Mouse (Mus musculus) liver, embryonic 13.5 days (tissue): Measurements from ENCODE around the gene Zmynd11. TPM values are rescaled to one million over a fixed set of nuclear protein-coding genes. Genes with fewer than 3 reads are reported as not detected.
A peak's percentile ranks its signal among the peaks of the same experiment; 100 is the strongest.

Source experiments
- ATAC-seq: fragments of 200-750 bp; cut with Nextera tagmentation; 2 replicates; pipeline ENCODE4 v1.8.0; 2017; ENCODE audit warnings: low read depth, mild to moderate bottlenecking, moderate number of reproducible peaks, moderate library complexity
- DNase-seq: peaks from one replicate; pipeline ENCODE4 v3.0.0; 2022
- H3K27ac ChIP-seq: fragments of 300-500 bp; sonication (generic); 2 replicates; pipeline ENCODE4 v1.5.1; 2015; ENCODE audit warnings: moderate library complexity, mild to moderate bottlenecking, inconsistent platforms
- H3K27me3 ChIP-seq: fragments of 300-500 bp; sonication (generic); 2 replicates; pipeline ENCODE4 v1.6.1; 2015; ENCODE audit warnings: mild to moderate bottlenecking, inconsistent platforms
- H3K36me3 ChIP-seq: fragments of 300-500 bp; sonication (generic); 2 replicates; pipeline ENCODE4 v1.6.1; 2015; ENCODE audit warnings: mild to moderate bottlenecking, inconsistent platforms
- H3K4me1 ChIP-seq: fragments of 300-500 bp; sonication (generic); replicated peaks from 2 replicates; pipeline ENCODE4 v1.6.1; 2015; ENCODE audit warnings: inconsistent platforms
- H3K4me2 ChIP-seq: fragments of 300-500 bp; sonication (generic); 2 replicates; pipeline ENCODE4 v1.6.1; 2015; ENCODE audit warnings: inconsistent platforms, mild to moderate bottlenecking, moderate library complexity
- H3K4me3 ChIP-seq: fragments of 300-500 bp; sonication (generic); replicated peaks from 2 replicates; pipeline ENCODE4 v1.5.1; 2015; ENCODE audit warnings: mild to moderate bottlenecking, inconsistent platforms
- H3K9ac ChIP-seq: fragments of 300-500 bp; sonication (generic); 2 replicates; pipeline ENCODE4 v1.6.1; 2015; ENCODE audit warnings: mild to moderate bottlenecking, inconsistent platforms
- H3K9me3 ChIP-seq: fragments of 300-500 bp; sonication (generic); replicated peaks from 2 replicates; pipeline ENCODE4 v1.6.1; 2016; ENCODE audit warnings: inconsistent platforms
- WGBS: fragments of 180-500 bp; shearing (Covaris S2); methylation state at CpG from one replicate; pipeline ENCODE4 v1.1.7; 2015; ENCODE audit not compliant: insufficient replicate concordance; 5-methylcytosine and 5-hydroxymethylcytosine counted together
- polyA plus RNA-seq: library from polyadenylated mRNA; unstranded; fragments of >200 nt; fragmentation: Nextera tagmentation; extraction: Ambion mirVana; gene quantifications from 2 replicates; pipeline ENCODE4 v1.2.1, GENCODE M21; 2015

Gene Zmynd11
- 25.9 and 33.0 TPM in 2 replicates for polyA plus RNA-seq

- H3K9ac ChIP-seq = peak within 1 kb of the TSS; percentile 96
- peaks cover 20% of the 10 kb centered on the region; the same call in 1 of the 2 replicates for H3K27me3 ChIP-seq
- DNase-seq = peak; percentile 21
- ATAC-seq = peak; percentile 59
- no peaks in the 10 kb centered on the region for H3K36me3 ChIP-seq
- H3K4me1 ChIP-seq = peaks cover 40% of the 10 kb centered on the region
- under 1% methylated on average over 83 of the region's 98 CpGs for WGBS
- peak within 1 kb of the TSS; percentile 89 for H3K4me3 ChIP-seq
- peak within 1 kb of the TSS; percentile 91 for H3K4me2 ChIP-seq
- H3K9me3 ChIP-seq = no peaks in the 10 kb centered on the region
- H3K27ac ChIP-seq = peak within 1 kb of the TSS; percentile 87
These were observed at the start of gene Zmynd11 for GRCm38 (mm10) chr13:9764646-9765536. Gene Zmynd11 (minus strand): TSS chr13:9765330.

GRCm38 (mm10) chr13:9795889-9796631, 30.9 kb upstream of the Zmynd11 start:
- no peak overlapping the region for H3K27ac ChIP-seq
- no peaks in the 10 kb centered on the region for H3K9me3 ChIP-seq
- H3K4me3 ChIP-seq = no peak overlapping the region
- ATAC-seq (no peak), DNase-seq (no peak)
- WGBS = 18% methylated on average over 12 of the region's 12 CpGs
- no peak overlapping the region for H3K9ac ChIP-seq
- H3K4me2 ChIP-seq = no peak overlapping the region
- H3K36me3 ChIP-seq = no peaks in the 10 kb centered on the region
- H3K4me1 ChIP-seq = no peaks in the 10 kb centered on the region
- peaks cover 10% of the 10 kb centered on the region for H3K27me3 ChIP-seq

- Histone ChIP-seq H3K4me2 (no peak overlapping the region), H3K4me3 (no peak overlapping the region), H3K27ac (no peak overlapping the region), H3K27me3 (no peaks in the 10 kb centered on the region), H3K4me1 (no peaks in the 10 kb centered on the region), H3K9me3 (no peaks in the 10 kb centered on the region), H3K9ac (no peak overlapping the region), H3K36me3 (no peaks in the 10 kb centered on the region)
- 47% methylated on average over 3 of the region's 3 CpGs for WGBS
- no peak for ATAC-seq
- no peak for DNase-seq
These were observed 20.9 kb upstream of the Zmynd11 start for GRCm38 (mm10) chr13:9786050-9786449.

- DNase-seq = no peak
- H3K4me3 ChIP-seq = no peak overlapping the region
- no peaks in the 10 kb centered on the region for H3K27me3 ChIP-seq
- H3K9ac ChIP-seq = no peak overlapping the region
- H3K4me2 ChIP-seq = no peak overlapping the region
- H3K27ac ChIP-seq = no peak overlapping the region
- no peaks in the 10 kb centered on the region for H3K9me3 ChIP-seq
- no peaks in the 10 kb centered on the region for H3K36me3 ChIP-seq
- H3K4me1 ChIP-seq = no peaks in the 10 kb centered on the region
- whole genome bisulfite sequencing = 55% methylated on average over 3 of the region's 3 CpGs
- no peak for ATAC-seq
These were observed 18.6 kb upstream of the Zmynd11 start for GRCm38 (mm10) chr13:9783717-9784116.

- no peaks in the 10 kb centered on the region for H3K4me1 ChIP-seq
- H3K9ac ChIP-seq = no peak overlapping the region
- no peak overlapping the region for H3K4me2 ChIP-seq
- H3K27ac ChIP-seq = no peak overlapping the region
- DNase-seq = no peak
- no peak for ATAC-seq
- H3K9me3 ChIP-seq = no peaks in the 10 kb centered on the region
- 23% methylated on average over 5 of the region's 5 CpGs for WGBS
- H3K27me3 ChIP-seq = no peaks in the 10 kb centered on the region
- H3K4me3 ChIP-seq = no peak overlapping the region
- no peaks in the 10 kb centered on the region for H3K36me3 ChIP-seq
These were observed 10.8 kb upstream of the Zmynd11 start for GRCm38 (mm10) chr13:9775901-9776300.

- DNase-seq (no peak), ATAC-seq (no peak)
- Histone ChIP-seq H3K27ac (no peak overlapping the region), H3K9me3 (no peaks in the 10 kb centered on the region), H3K4me3 (no peak overlapping the region), H3K27me3 (0 out of 2 replicates have a peak, but pooled peaks cover 6% of the 10 kb centered on the region), H3K4me1 (no peaks in the 10 kb centered on the region), H3K36me3 (no peaks in the 10 kb centered on the region), H3K4me2 (no peak overlapping the region), H3K9ac (no peak overlapping the region)
These were observed 8.9 kb upstream of the Zmynd11 start for GRCm38 (mm10) chr13:9774077-9774476.

GRCm38 (mm10) chr13:9767279-9767678, 2.1 kb upstream of the Zmynd11 start:
- no peak for ATAC-seq
- Histone ChIP-seq H3K27me3 (peaks cover 26% of the 10 kb centered on the region; the same call in 1 of the 2 replicates), H3K4me2 (no peak overlapping the region), H3K4me1 (peaks cover 19% of the 10 kb centered on the region), H3K9ac (no peak overlapping the region), H3K4me3 (no peak overlapping the region), H3K27ac (no peak overlapping the region), H3K36me3 (no peaks in the 10 kb centered on the region), H3K9me3 (no peaks in the 10 kb centered on the region)
- no peak for DNase-seq
- 37% methylated on average over 5 of the region's 5 CpGs for WGBS

- H3K27ac ChIP-seq = no peak overlapping the region
- DNase-seq = no peak
- WGBS = 62% methylated on average over 1 of the region's 1 CpGs
- no peak overlapping the region for H3K4me3 ChIP-seq
- H3K4me2 ChIP-seq = no peak overlapping the region
- H3K27me3 ChIP-seq = peaks cover 26% of the 10 kb centered on the region; the same call in 1 of the 2 replicates
- no peak overlapping the region for H3K9ac ChIP-seq
- H3K36me3 ChIP-seq = no peaks in the 10 kb centered on the region
- no peaks in the 10 kb centered on the region for H3K9me3 ChIP-seq
- H3K4me1 ChIP-seq = peaks cover 26% of the 10 kb centered on the region
- ATAC-seq = no peak
These were observed 1.4 kb upstream of the Zmynd11 start for GRCm38 (mm10) chr13:9766497-9766896.

GRCm38 (mm10) chr13:9765537-9765851, 364 bp upstream of the Zmynd11 start:
- H3K4me1 ChIP-seq = peaks cover 34% of the 10 kb centered on the region
- no peaks in the 10 kb centered on the region for H3K36me3 ChIP-seq
- peak overlapping the region; percentile 89 for H3K4me3 ChIP-seq
- peaks cover 25% of the 10 kb centered on the region; the same call in 1 of the 2 replicates for H3K27me3 ChIP-seq
- H3K9me3 ChIP-seq = no peaks in the 10 kb centered on the region
- peak overlapping the region; percentile 96 for H3K9ac ChIP-seq
- WGBS = 10% methylated on average over 4 of the region's 4 CpGs
- H3K27ac ChIP-seq = no peak overlapping the region
- ATAC-seq (no peak), DNase-seq (no peak)
- peak overlapping the region; percentile 91 for H3K4me2 ChIP-seq

GRCm38 (mm10) chr13:9763828-9764645, 1.1 kb downstream of the Zmynd11 start:
- Histone ChIP-seq H3K27me3 (peaks cover 19% of the 10 kb centered on the region; the same call in 1 of the 2 replicates), H3K4me3 (peak overlapping the region; percentile 89), H3K9me3 (no peaks in the 10 kb centered on the region), H3K4me1 (peaks cover 42% of the 10 kb centered on the region), H3K36me3 (no peaks in the 10 kb centered on the region), H3K9ac (peak overlapping the region; percentile 96), H3K4me2 (peak overlapping the region; percentile 91), H3K27ac (peak overlapping the region; percentile 87)
- whole genome bisulfite sequencing = under 1% methylated on average over 69 of the region's 111 CpGs
- DNase-seq (peak; percentile 42), ATAC-seq (peak; percentile 74)
